Mouse (Mus musculus): ENCODE measurements around the gene Pxk. TPM values are rescaled to one million over a fixed set of nuclear protein-coding genes. Genes with fewer than 3 reads are reported as not detected.

The Pxk gene
- polyA plus RNA-seq, 1 experiment from 2014 or later = 68.8 TPM

DNA sequence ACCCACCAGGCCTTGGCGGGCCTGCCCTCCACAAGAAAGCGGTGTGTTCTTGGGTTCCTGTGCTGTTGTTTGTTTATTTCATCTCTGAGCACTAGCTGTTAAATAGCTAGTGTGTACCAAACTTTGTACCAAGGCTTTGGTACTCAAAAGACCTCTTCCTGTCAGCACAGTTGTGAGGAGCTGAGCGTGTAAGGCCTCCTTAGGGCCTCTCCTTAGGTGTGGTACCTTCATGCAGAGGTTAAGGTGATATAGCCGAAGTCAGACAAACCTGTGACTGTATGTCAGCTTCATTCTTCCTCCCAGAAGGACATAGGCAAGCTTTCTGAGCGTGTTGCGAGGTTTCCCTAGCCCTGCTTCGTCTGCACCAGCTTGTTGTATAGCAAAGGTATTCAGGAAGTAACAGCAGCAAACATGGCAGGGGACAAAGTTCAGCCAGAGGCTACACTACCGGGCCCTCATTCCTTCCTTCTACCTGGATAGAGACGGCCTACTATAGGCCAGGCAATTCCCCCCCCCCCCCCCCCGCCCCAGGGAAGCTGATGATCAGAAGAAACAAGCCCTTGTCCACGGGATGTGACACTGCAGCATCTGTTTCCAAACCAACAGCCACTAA, 48.7 kb downstream of the Pxk start:
- peaks cover 44% of the 10 kb centered on the region for H3K36me3 ChIP-seq (ENCODE audit: control insufficient read depth, insufficient read depth, low read length)

DNA sequence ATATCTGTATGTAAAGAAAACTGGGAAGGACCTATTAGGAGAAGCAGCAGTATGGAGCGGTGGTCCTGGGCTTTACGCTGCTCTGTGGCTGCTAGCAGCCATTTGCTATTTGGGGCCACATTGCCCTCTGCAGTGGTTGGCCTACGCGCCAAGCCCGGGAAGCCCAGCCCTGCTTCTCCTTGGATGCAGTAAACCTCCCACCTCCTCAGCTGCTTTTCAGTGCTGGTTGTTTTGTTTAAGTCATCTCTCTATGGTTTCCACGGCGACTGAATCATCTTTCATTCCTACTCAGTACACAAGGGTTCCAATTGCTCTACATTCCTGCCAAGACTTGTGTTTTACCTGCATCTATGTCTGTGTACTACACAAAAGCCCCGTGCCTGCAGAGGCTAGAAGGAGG, 50.8 kb downstream of the Pxk start:
- 81% methylated on average over 8 of the region's 8 CpGs for WGBS
- Histone ChIP-seq H3K4me1 (ENCODE audit: control insufficient read depth, insufficient read depth, low read length) (no peaks in the 10 kb centered on the region), H3K9me3 (replicated peaks; ENCODE audit: control insufficient read depth, low read length, poor library complexity, severe bottlenecking) (no peaks in the 10 kb centered on the region), H3K9ac (ENCODE audit: low read depth, low read length) (no peak overlapping the region), H3K4me2 (ENCODE audit: low read length) (no peak overlapping the region), H3K4me3 (ENCODE audit: low read depth, low read length) (no peak overlapping the region), H3K27me3 (ENCODE audit: control insufficient read depth, insufficient read depth, low read depth, low read length) (no peaks in the 10 kb centered on the region), H3K27ac (ENCODE audit: low read length) (no peak overlapping the region), H3K36me3 (ENCODE audit: control insufficient read depth, insufficient read depth, low read length) (peaks cover 52% of the 10 kb centered on the region)
- ATAC-seq = no peak

More for the DNA sequence above, 48.7 kb downstream of the Pxk start:
- 88% methylated on average over 10 of the region's 11 CpGs for WGBS
- Histone ChIP-seq H3K4me2 (ENCODE audit: low read length) (no peak overlapping the region), H3K27ac (ENCODE audit: low read length) (no peak overlapping the region), H3K4me1 (ENCODE audit: control insufficient read depth, insufficient read depth, low read length) (no peaks in the 10 kb centered on the region), H3K27me3 (ENCODE audit: control insufficient read depth, insufficient read depth, low read depth, low read length) (no peaks in the 10 kb centered on the region), H3K9me3 (replicated peaks; ENCODE audit: control insufficient read depth, low read length, poor library complexity, severe bottlenecking) (no peaks in the 10 kb centered on the region), H3K4me3 (ENCODE audit: low read depth, low read length) (no peak overlapping the region), H3K9ac (ENCODE audit: low read depth, low read length) (no peak overlapping the region)
- ATAC-seq = no peak

DNA sequence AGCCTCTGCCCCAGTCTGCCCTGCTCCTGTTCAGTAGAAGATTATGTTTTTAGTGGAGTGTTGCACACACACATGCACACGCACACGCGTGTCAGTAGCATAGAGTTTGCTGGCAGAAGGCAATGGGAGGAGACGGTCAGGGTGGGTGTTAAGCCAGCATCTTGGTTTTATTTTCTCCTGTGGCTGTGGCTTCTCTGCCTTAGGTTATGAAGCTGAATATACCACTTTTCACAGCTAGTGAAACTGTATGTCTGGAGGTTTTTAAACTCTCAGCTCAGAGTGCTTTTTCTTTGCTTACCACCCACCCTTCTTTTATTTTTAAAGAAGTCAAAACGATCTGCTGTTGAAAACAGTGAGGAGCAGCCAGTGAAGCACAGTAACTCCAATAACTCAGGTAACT, 53.7 kb downstream of the Pxk start:
- no peaks in the 10 kb centered on the region for H3K4me1 ChIP-seq (ENCODE audit: control insufficient read depth, insufficient read depth, low read length)
- 98% methylated on average over 5 of the region's 5 CpGs for WGBS
- no peaks in the 10 kb centered on the region for H3K27me3 ChIP-seq (ENCODE audit: control insufficient read depth, insufficient read depth, low read depth, low read length)
- no peak overlapping the region for H3K4me2 ChIP-seq (ENCODE audit: low read length)
- no peak overlapping the region for H3K4me3 ChIP-seq (ENCODE audit: low read depth, low read length)
- H3K36me3 ChIP-seq (ENCODE audit: control insufficient read depth, insufficient read depth, low read length) = peaks cover 36% of the 10 kb centered on the region
- no peak overlapping the region for H3K9ac ChIP-seq (ENCODE audit: low read depth, low read length)
- no peak overlapping the region for H3K27ac ChIP-seq (ENCODE audit: low read length)
- no peak for ATAC-seq
- H3K9me3 ChIP-seq (replicated peaks; ENCODE audit: control insufficient read depth, low read length, poor library complexity, severe bottlenecking) = no peaks in the 10 kb centered on the region

DNA sequence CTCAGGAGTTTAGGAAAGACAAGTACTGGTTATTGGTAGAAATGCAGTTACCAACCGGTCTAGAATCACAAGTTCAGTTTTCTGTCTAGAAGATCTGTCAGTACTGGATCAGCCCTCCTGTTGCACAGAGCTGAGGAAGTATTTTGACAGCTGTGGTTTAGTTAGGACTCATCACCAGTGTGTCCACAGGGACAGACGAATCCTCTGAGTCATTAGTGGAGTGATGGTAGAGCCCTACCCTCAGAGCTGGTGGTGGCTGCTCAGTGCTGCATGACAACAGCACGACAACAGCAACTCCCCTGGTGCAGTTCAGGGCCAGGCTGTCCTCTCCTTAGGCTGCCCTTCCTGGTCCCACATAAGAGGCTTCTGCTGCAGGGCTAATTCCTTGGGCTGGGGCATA, 56.1 kb downstream of the Pxk start:
- Histone ChIP-seq H3K9me3 (replicated peaks; ENCODE audit: control insufficient read depth, low read length, poor library complexity, severe bottlenecking) (no peaks in the 10 kb centered on the region), H3K4me3 (ENCODE audit: low read depth, low read length) (no peak overlapping the region), H3K4me2 (ENCODE audit: low read length) (no peak overlapping the region), H3K9ac (ENCODE audit: low read depth, low read length) (no peak overlapping the region), H3K4me1 (ENCODE audit: control insufficient read depth, insufficient read depth, low read length) (no peaks in the 10 kb centered on the region), H3K27me3 (ENCODE audit: control insufficient read depth, insufficient read depth, low read depth, low read length) (no peaks in the 10 kb centered on the region), H3K27ac (ENCODE audit: low read length) (no peak overlapping the region), H3K36me3 (ENCODE audit: control insufficient read depth, insufficient read depth, low read length) (peaks cover 26% of the 10 kb centered on the region; the same call in 1 of the 2 replicates)
- 80% methylated on average over 3 of the region's 3 CpGs for WGBS
- ATAC-seq = no peak

DNA sequence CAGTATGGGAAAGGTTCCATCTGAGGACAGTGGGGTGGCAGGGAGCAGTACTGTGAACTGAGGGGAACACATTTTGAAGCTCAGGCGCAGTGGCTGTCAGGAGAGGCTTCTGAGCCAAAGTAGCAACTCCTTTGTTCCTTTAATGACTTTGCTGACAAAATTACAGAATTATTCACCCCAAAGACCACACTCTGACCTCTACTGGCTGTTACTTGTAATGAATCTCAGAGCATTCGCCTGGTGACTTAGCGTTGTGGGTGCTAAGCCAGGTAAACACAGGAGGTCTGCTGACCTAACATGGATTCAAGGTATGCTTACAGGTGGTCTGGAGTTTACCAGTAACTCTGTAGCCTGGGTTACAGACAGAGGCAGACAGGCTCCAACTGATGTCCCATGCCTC, 58.9 kb downstream of the Pxk start:
- Histone ChIP-seq H3K9ac (ENCODE audit: low read depth, low read length) (no peak overlapping the region), H3K27ac (ENCODE audit: low read length) (no peak overlapping the region), H3K4me3 (ENCODE audit: low read depth, low read length) (no peak overlapping the region), H3K36me3 (ENCODE audit: control insufficient read depth, insufficient read depth, low read length) (peaks cover 32% of the 10 kb centered on the region), H3K27me3 (ENCODE audit: control insufficient read depth, insufficient read depth, low read depth, low read length) (no peaks in the 10 kb centered on the region), H3K9me3 (replicated peaks; ENCODE audit: control insufficient read depth, low read length, poor library complexity, severe bottlenecking) (no peaks in the 10 kb centered on the region), H3K4me2 (ENCODE audit: low read length) (no peak overlapping the region), H3K4me1 (ENCODE audit: control insufficient read depth, insufficient read depth, low read length) (no peaks in the 10 kb centered on the region)
- no peak for ATAC-seq
- 38% methylated on average over 3 of the region's 3 CpGs for WGBS

DNA sequence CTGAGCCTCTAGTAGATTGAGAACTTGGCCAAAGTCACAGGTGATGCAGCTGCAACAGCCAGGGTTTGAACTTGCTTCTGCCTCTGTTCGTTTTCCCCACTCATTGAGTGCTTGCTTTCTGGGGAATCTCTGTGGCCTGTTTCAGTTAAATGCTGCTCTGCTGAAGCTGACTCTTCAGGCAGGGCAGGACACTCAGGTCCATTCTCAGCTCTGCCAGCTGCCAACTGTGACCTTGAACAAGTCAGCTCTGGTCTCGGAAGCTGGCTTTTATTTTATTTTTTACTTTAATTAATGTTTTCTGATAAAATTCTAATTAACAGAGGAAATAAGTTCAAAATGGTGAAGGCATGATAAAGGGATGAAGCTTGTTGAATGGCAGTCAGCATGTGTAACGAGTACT, 60.7 kb downstream of the Pxk start:
- WGBS = 85% methylated on average over 3 of the region's 3 CpGs
- Histone ChIP-seq H3K27me3 (ENCODE audit: control insufficient read depth, insufficient read depth, low read depth, low read length) (no peaks in the 10 kb centered on the region), H3K9ac (ENCODE audit: low read depth, low read length) (no peak overlapping the region), H3K4me3 (ENCODE audit: low read depth, low read length) (no peak overlapping the region), H3K27ac (ENCODE audit: low read length) (no peak overlapping the region), H3K9me3 (replicated peaks; ENCODE audit: control insufficient read depth, low read length, poor library complexity, severe bottlenecking) (no peaks in the 10 kb centered on the region), H3K36me3 (ENCODE audit: control insufficient read depth, insufficient read depth, low read length) (peaks cover 29% of the 10 kb centered on the region), H3K4me1 (ENCODE audit: control insufficient read depth, insufficient read depth, low read length) (no peaks in the 10 kb centered on the region), H3K4me2 (ENCODE audit: low read length) (no peak overlapping the region)
- ATAC-seq = no peak

DNA sequence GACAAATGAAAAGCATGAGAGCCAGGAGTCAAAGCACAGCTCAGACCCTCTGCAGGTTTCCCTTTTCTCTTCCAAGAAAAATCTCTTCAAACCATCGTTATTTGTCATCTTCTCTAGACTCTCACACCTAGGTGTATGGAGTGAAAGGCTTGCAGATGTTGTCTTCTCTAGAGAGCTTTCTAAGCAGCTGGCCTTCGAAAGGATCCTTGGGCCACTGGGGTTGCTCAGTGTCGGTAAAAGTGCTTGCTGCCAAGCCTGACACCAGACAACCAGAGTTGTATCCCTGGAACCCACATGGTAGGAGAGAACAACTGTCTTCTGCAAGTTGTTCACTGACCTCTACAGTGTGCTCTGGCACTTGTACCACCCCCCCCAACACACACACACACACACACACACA, 61.1 kb downstream of the Pxk start:
- H3K9ac ChIP-seq (ENCODE audit: low read depth, low read length) = no peak overlapping the region
- no peaks in the 10 kb centered on the region for H3K4me1 ChIP-seq (ENCODE audit: control insufficient read depth, insufficient read depth, low read length)
- H3K36me3 ChIP-seq (ENCODE audit: control insufficient read depth, insufficient read depth, low read length) = peaks cover 25% of the 10 kb centered on the region
- 86% methylated on average over 3 of the region's 3 CpGs for WGBS
- no peaks in the 10 kb centered on the region for H3K27me3 ChIP-seq (ENCODE audit: control insufficient read depth, insufficient read depth, low read depth, low read length)
- no peak for ATAC-seq
- no peaks in the 10 kb centered on the region for H3K9me3 ChIP-seq (replicated peaks; ENCODE audit: control insufficient read depth, low read length, poor library complexity, severe bottlenecking)
- H3K27ac ChIP-seq (ENCODE audit: low read length) = no peak overlapping the region
- no peak overlapping the region for H3K4me3 ChIP-seq (ENCODE audit: low read depth, low read length)
- H3K4me2 ChIP-seq (ENCODE audit: low read length) = no peak overlapping the region

DNA sequence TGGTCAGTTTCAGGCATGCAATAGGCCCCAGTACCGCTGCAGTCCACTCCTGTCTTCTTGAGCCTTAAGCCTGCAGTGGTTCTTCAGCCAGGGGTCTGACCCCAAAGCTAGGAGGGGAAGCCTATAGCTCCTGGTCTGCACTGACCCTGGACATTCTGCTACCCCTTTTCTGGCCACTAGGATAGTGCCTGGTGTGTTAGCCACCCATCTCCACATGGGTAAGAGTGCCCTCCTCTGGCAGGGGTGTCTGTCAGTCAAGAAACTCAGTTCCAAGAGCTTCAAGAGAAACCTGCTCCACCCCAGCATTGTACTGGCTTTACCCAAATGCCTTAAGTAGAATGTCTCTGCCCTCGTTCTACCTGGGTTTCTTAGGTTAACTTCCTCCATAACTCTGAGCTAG, 63.8 kb downstream of the Pxk start:
- H3K27me3 ChIP-seq (ENCODE audit: control insufficient read depth, insufficient read depth, low read depth, low read length) = no peaks in the 10 kb centered on the region
- H3K9me3 ChIP-seq (replicated peaks; ENCODE audit: control insufficient read depth, low read length, poor library complexity, severe bottlenecking) = no peaks in the 10 kb centered on the region
- no peak for ATAC-seq
- no peak overlapping the region for H3K4me2 ChIP-seq (ENCODE audit: low read length)
- H3K4me1 ChIP-seq (ENCODE audit: control insufficient read depth, insufficient read depth, low read length) = no peaks in the 10 kb centered on the region
- H3K27ac ChIP-seq (ENCODE audit: low read length) = no peak overlapping the region
- 93% methylated on average over 2 of the region's 2 CpGs for WGBS
- no peak overlapping the region for H3K4me3 ChIP-seq (ENCODE audit: low read depth, low read length)
- H3K36me3 ChIP-seq (ENCODE audit: control insufficient read depth, insufficient read depth, low read length) = peaks cover 35% of the 10 kb centered on the region
- H3K9ac ChIP-seq (ENCODE audit: low read depth, low read length) = no peak overlapping the region

DNA sequence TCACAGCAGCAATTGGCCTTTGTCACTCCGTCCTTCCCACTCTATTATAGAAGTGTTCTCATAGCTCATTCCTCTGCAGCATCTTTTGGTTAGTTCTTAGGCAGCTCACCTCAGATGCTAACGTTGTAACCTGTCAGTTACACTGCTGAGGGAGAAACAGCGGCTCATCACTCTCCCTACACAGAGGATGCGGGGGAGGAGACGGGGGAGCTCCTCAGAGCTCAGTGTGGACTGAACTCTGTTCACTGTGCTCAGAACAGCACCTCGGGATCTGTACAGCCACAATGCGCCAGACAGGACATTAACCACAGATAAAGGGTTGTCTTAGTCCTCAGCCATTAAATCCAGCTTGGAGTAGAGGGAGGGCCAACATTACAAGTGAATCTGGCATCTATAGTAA, 66.5 kb downstream of the Pxk start:
- no peaks in the 10 kb centered on the region for H3K27me3 ChIP-seq (ENCODE audit: control insufficient read depth, insufficient read depth, low read depth, low read length)
- H3K9me3 ChIP-seq (replicated peaks; ENCODE audit: control insufficient read depth, low read length, poor library complexity, severe bottlenecking) = no peaks in the 10 kb centered on the region
- H3K4me3 ChIP-seq (ENCODE audit: low read depth, low read length) = no peak overlapping the region
- H3K4me1 ChIP-seq (ENCODE audit: control insufficient read depth, insufficient read depth, low read length) = no peaks in the 10 kb centered on the region
- peaks cover 50% of the 10 kb centered on the region for H3K36me3 ChIP-seq (ENCODE audit: control insufficient read depth, insufficient read depth, low read length)
- 85% methylated on average over 7 of the region's 7 CpGs for WGBS
- no peak overlapping the region for H3K4me2 ChIP-seq (ENCODE audit: low read length)
- no peak overlapping the region for H3K9ac ChIP-seq (ENCODE audit: low read depth, low read length)
- ATAC-seq = no peak
- no peak overlapping the region for H3K27ac ChIP-seq (ENCODE audit: low read length)
